8 mouse cellular contexts compared by ENCODE assay signal in genomic region chr8:89042118-89042460, GRCm38 (mm10). TPM values are rescaled to one million over a fixed set of nuclear protein-coding genes. Genes with fewer than 3 reads are reported as not detected.
DNase-seq lines count a peak whose midpoint lies in the region; TF ChIP-seq lines count a peak whose summit lies in the region.

No protein-coding gene starts in this region.

- H3K4me3 ChIP-seq in olfactory bulb, adult 2 months (ENCODE audit: insufficient read depth, low read depth, low read length), result peak overlapping the region; percentile 100

- H3K27ac ChIP-seq in olfactory bulb, adult 2 months (ENCODE audit: insufficient read depth, low read depth, low read length), result peak overlapping the region; percentile 99

- no peak for TF ChIP-seq POLR2A in olfactory bulb, adult 2 months (IDR thresholded peaks at IDR 0.05; ENCODE audit: insufficient read depth, low read depth, low read length)

- under 1% methylated on average over 35 of the region's 35 CpGs for WGBS in olfactory bulb, adult 2 months

- H3K4me1 ChIP-seq in olfactory bulb, adult 2 months (ENCODE audit: control insufficient read depth, insufficient read depth, low read length), result peaks cover 21% of the 10 kb centered on the region

- peak; percentile 31 for DNase-seq in adrenal gland, postnatal 10 days
- no peak for DNase-seq in adrenal gland, adult 8-10 months
- peak; percentile 33 for DNase-seq in right cerebral cortex, postnatal 4 days
- no peak for DNase-seq in right cerebral cortex, postnatal 14 days
- DNase-seq in kidney, postnatal 14 days, result peak; percentile 55
- no peak for DNase-seq in gastrocnemius, postnatal 25 days
- no peak for DNase-seq in frontal cortex, postnatal 10 days (ENCODE audit: low spot score in 2 of 2)

- TF ChIP-seq CTCF in olfactory bulb, adult 2 months (IDR thresholded peaks at IDR 0.05; ENCODE audit: insufficient read depth, low read depth, low read length), result no peak

RNA-seq across cellular contexts. Expression of gene Sall1, which starts 1.9 kb away (rescaled TPM):
- total RNA-seq in adrenal gland, postnatal 10 days (2021), result 1 to 10 TPM; 1.6 to 4.3 TPM
- under 1 TPM in 2 of 4 experiments, not detected in 2; 0.03 to 0.05 TPM for total RNA-seq in adrenal gland, adult 8-10 months (2022)
- polyA plus RNA-seq in olfactory bulb, adult 2 months (2012; ENCODE audit: insufficient read depth, insufficient read length, low replicate concordance, missing spikeins), result not detected in 2 replicates
- not detected for total RNA-seq in gastrocnemius, postnatal 25 days (2021)

Comparison
In these comparisons a context has a peak if more than half of its experiments do, and no peak if none do; other contexts are left out.
1. DNase-seq: peak in adrenal gland, postnatal 10 days (single experiment), right cerebral cortex, postnatal 4 days (single experiment) and kidney, postnatal 14 days (single experiment); none in adrenal gland, adult 8-10 months (single experiment), right cerebral cortex, postnatal 14 days (single experiment), gastrocnemius, postnatal 25 days (single experiment) and frontal cortex, postnatal 10 days (0 of 2).